Mouse (Mus musculus) forebrain, postnatal 0 days (tissue): ENCODE results near the gene Sost. TPM values are rescaled to one million over a fixed set of nuclear protein-coding genes. Genes with fewer than 3 reads are reported as not detected.

Source experiments
- ATAC-seq: fragments of 200-750 bp; cut with Nextera tagmentation; 2 replicates; pipeline ENCODE4 v1.8.0; 2017; ENCODE audit warnings: mild to moderate bottlenecking, moderate library complexity
- DNase-seq: peaks from one replicate; pipeline ENCODE4 v3.0.0-alpha.2; 2015
- H3K27ac ChIP-seq: fragments of 300-500 bp; sonication (generic); 2 replicates; pipeline ENCODE4 v1.5.1; 2014; ENCODE audit warnings: low read depth, mild to moderate bottlenecking, antibody characterized with exemption, low read length, moderate library complexity, mixed read lengths
- H3K27me3 ChIP-seq: fragments of 300-500 bp; sonication (generic); 2 replicates; pipeline ENCODE4 v1.6.1; 2014; ENCODE audit warnings: mild to moderate bottlenecking, low read length, mixed read lengths; ENCODE audit not compliant: insufficient read depth
- H3K36me3 ChIP-seq: fragments of 300-500 bp; sonication (generic); 2 replicates; pipeline ENCODE4 v1.6.1; 2014; ENCODE audit warnings: mild to moderate bottlenecking, moderate library complexity; ENCODE audit not compliant: insufficient read depth
- H3K4me1 ChIP-seq: fragments of 300-500 bp; sonication (generic); 2 replicates; pipeline ENCODE4 v1.6.1; 2014; ENCODE audit warnings: antibody characterized with exemption; ENCODE audit not compliant: insufficient read depth
- H3K4me2 ChIP-seq: fragments of 300-500 bp; sonication (generic); 2 replicates; pipeline ENCODE4 v1.6.1; 2014; ENCODE audit warnings: low read depth, mild to moderate bottlenecking, moderate library complexity
- H3K4me3 ChIP-seq: fragments of 300-500 bp; sonication (generic); 2 replicates; pipeline ENCODE4 v1.5.1; 2014; ENCODE audit warnings: low read depth, low read length, mixed read lengths
- H3K9ac ChIP-seq: fragments of 300-500 bp; sonication (generic); 2 replicates; pipeline ENCODE4 v1.6.1; 2014; ENCODE audit warnings: mild to moderate bottlenecking
- H3K9me3 ChIP-seq: fragments of 300-500 bp; sonication (generic); 2 replicates; pipeline ENCODE4 v1.6.1; 2016; ENCODE audit warnings: low read length
- CTCF ChIP-seq: sonication (generic); IDR thresholded peaks from 2 replicates; pipeline ENCODE4 v1.5.1; 2016; ENCODE audit warnings: antibody characterized with exemption, control low read depth, low read depth
- WGBS: fragments of 180-500 bp; shearing (Covaris S2); extraction: QIAGEN DNeasy Blood & Tissue Kit; methylation state at CpG from one replicate; pipeline ENCODE4 v1.1.7; 2014; 5-methylcytosine and 5-hydroxymethylcytosine counted together
- polyA plus RNA-seq: library from polyadenylated mRNA; unstranded; fragments of >200 nt; fragmentation: Nextera tagmentation; extraction: Ambion mirVana; gene quantifications from 2 replicates; pipeline ENCODE4 v1.2.1, GENCODE M21; 2015
- total RNA-seq: library from RNA; depleted of rRNA; stranded (reverse); fragments of >200 nt; gene quantifications from 2 replicates; pipeline ENCODE4 v1.2.3, GENCODE M21; 2014

Gene Sost
- total and polyA plus RNA-seq, 2 experiments from 2014 or later, result not detected

DNA sequence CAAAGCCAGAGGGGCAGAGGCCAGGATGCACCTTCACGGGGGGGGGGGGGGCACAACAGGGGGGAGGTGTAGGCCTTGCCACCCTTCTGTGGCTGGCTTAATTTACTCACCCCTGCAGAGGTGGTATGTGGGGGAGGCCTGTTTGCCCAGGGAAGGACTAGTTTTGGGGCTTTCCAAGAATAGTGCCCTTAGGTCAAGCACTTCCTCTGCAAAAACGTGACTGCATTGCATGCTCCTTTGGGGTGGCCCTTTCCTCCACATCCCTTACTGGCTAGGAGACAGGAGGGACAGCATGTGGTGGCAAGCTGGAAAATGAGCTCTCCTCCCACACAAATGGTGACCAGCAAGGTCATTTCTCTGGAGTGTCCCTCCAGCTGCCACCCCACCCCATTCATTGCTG lies 1.3 kb downstream of the Sost start:
- Histone ChIP-seq H3K4me3 (no peak overlapping the region), H3K9ac (no peak overlapping the region), H3K9me3 (no peaks in the 10 kb centered on the region), H3K27me3 (peaks cover 48% of the 10 kb centered on the region), H3K36me3 (no peaks in the 10 kb centered on the region), H3K4me2 (no peak overlapping the region), H3K4me1 (peaks cover 6% of the 10 kb centered on the region; the same call in 1 of the 2 replicates), H3K27ac (no peak overlapping the region)
- DNase-seq, result no peak
- no peak for ATAC-seq
- WGBS, result 10% methylated on average over 2 of the region's 2 CpGs
- TF ChIP-seq CTCF, result no peak

GRCm38 (mm10) chr11:101964647-101965046 lies 2.2 kb downstream of the Sost start:
- no peak for TF ChIP-seq CTCF

DNA sequence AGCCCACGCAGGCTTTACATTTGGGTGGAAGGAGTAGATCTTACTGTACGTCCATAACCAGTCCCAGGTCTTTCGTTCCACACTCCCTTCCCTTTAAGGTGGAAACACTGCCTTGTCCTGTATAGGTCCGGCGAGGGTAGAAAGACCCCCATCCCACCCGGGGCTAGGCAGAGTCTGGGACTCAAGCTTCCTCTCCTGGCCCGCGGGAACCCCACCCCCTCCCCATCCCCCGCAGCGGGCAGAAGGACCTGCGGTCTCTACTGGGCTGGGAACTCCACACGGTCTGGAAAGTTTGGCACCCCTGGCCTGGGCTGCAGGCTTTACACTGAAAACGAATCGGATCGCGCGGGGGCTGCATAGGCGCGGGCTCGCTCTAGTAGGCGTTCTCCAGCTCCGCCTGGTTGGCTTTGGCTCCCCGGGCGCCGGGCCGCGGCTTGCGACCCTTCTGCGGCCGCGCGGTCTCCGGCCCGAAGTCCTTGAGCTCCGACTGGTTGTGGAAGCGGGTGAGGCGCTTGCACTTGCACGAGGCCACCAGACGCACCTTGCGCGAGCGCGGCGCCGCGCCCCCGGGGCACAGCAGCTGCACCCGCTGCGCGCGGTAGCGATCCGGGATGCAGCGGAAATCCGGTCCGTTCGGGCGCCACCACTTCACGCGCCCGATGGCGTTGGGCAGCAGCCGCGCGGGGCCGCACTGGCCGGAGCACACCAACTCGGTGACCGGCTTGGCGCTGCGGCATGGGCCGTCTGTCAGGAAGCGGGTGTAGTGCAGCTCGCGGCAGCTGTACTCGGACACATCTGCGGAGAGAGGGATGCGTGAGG lies 3.1 kb downstream of the Sost start:
- peak; percentile 62 for DNase-seq
- Histone ChIP-seq H3K4me3 (peak overlapping the region; percentile 52), H3K4me1 (peaks cover 6% of the 10 kb centered on the region; the same call in 1 of the 2 replicates), H3K36me3 (no peaks in the 10 kb centered on the region), H3K9me3 (no peaks in the 10 kb centered on the region), H3K27me3 (peaks cover 48% of the 10 kb centered on the region), H3K9ac (peak overlapping the region; percentile 60), H3K27ac (no peak overlapping the region), H3K4me2 (peak overlapping the region; percentile 94)
- peak; percentile 69 for ATAC-seq
- under 1% methylated on average over 78 of the region's 78 CpGs for WGBS
- TF ChIP-seq CTCF, result peak; percentile 9

More at GRCm38 (mm10) chr11:101964647-101965046, 2.2 kb downstream of the Sost start:
- 9% methylated on average over 8 of the region's 8 CpGs for WGBS
- DNase-seq (no peak), ATAC-seq (no peak)
- peaks cover 6% of the 10 kb centered on the region; the same call in 1 of the 2 replicates for H3K4me1 ChIP-seq
- no peaks in the 10 kb centered on the region for H3K9me3 ChIP-seq
- H3K36me3 ChIP-seq, result no peaks in the 10 kb centered on the region
- no peak overlapping the region for H3K27ac ChIP-seq
- peaks cover 48% of the 10 kb centered on the region for H3K27me3 ChIP-seq
- no peak overlapping the region for H3K9ac ChIP-seq
- H3K4me3 ChIP-seq, result no peak overlapping the region
- H3K4me2 ChIP-seq, result peak overlapping the region; percentile 94; the same call in 1 of the 2 replicates

- peaks cover 44% of the 10 kb centered on the region for H3K27me3 ChIP-seq
- WGBS, result 3% methylated on average over 11 of the region's 11 CpGs
- H3K4me2 ChIP-seq, result peak overlapping the region; percentile 94
- H3K9ac ChIP-seq, result peak overlapping the region; percentile 60
- TF ChIP-seq CTCF, result no peak
- peaks cover 6% of the 10 kb centered on the region; the same call in 1 of the 2 replicates for H3K4me1 ChIP-seq
- H3K27ac ChIP-seq, result no peak overlapping the region
- no peaks in the 10 kb centered on the region for H3K36me3 ChIP-seq
- peak overlapping the region; percentile 52 for H3K4me3 ChIP-seq
- DNase-seq, result peak; percentile 7
- no peaks in the 10 kb centered on the region for H3K9me3 ChIP-seq
- ATAC-seq, result no peak
These were observed 3.8 kb downstream of the Sost start for GRCm38 (mm10) chr11:101963043-101963442.

DNA sequence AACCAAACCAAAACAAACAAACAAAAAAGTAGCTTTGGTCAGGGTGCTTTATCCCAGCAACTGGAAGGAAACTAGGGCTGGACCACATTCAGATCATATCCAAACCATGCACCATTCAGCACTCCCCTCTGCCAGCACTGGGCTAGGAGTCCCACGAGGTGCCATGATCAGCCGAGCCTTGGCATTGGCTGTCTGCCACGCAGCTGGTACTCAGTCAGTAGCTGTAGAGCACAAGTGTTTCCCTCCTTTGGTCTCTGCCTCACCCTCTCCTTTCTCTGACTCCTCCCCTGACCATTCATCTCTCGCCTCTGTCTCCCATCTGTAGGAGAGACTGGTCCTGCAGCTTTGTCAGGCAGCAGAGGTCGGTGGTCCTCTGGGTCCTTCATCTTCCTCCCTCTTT lies 9.3 kb downstream of the Sost start:
- 37% methylated on average over 5 of the region's 5 CpGs for WGBS
- no peak for DNase-seq

DNA sequence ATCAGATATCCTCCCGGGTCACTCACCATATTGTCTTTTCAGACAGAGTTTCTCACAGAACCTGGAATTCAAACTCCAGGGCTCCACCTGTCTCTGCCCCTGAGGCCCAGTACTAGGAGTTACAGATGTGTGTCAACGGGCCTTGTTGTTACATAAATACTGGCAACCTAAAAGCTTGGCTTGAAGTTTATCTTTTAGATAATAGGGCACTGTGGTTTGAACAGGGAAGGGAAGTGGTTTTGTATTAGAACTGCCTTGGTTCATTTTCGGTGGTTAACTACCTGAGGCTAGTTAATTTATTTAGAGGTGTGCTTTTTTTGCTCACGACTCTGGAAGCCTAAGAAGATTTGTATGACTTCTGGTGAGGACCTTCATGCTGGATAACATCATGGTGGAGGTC lies 13.4 kb downstream of the Sost start:
- H3K9me3 ChIP-seq, result no peaks in the 10 kb centered on the region
- H3K27ac ChIP-seq, result no peak overlapping the region
- no peak overlapping the region for H3K9ac ChIP-seq
- WGBS, result 77% methylated on average over 4 of the region's 4 CpGs
- no peaks in the 10 kb centered on the region; the same call in 1 of the 2 replicates for H3K27me3 ChIP-seq
- H3K4me3 ChIP-seq, result no peak overlapping the region
- H3K36me3 ChIP-seq, result no peaks in the 10 kb centered on the region
- no peaks in the 10 kb centered on the region for H3K4me1 ChIP-seq
- no peak for ATAC-seq
- TF ChIP-seq CTCF, result no peak
- H3K4me2 ChIP-seq, result no peak overlapping the region
- no peak for DNase-seq

More for the DNA sequence above, 9.3 kb downstream of the Sost start:
- H3K27ac ChIP-seq, result no peak overlapping the region
- peak; percentile 60; the same call in 1 of the 2 replicates for ATAC-seq
- peaks cover 11% of the 10 kb centered on the region for H3K27me3 ChIP-seq
- no peaks in the 10 kb centered on the region for H3K9me3 ChIP-seq
- no peak overlapping the region for H3K4me2 ChIP-seq
- H3K4me3 ChIP-seq, result no peak overlapping the region
- H3K4me1 ChIP-seq, result no peaks in the 10 kb centered on the region
- H3K36me3 ChIP-seq, result no peaks in the 10 kb centered on the region
- no peak for TF ChIP-seq CTCF
- no peak overlapping the region for H3K9ac ChIP-seq
